8 mouse cellular contexts compared by ENCODE assay signal in genomic region chr3:132949380-132949790, GRCm38 (mm10). TPM values are rescaled to one million over a fixed set of nuclear protein-coding genes. Genes with fewer than 3 reads are reported as not detected.
DNase-seq lines count a peak whose midpoint lies in the region; ATAC-seq lines count a peak whose summit lies in the region.

No protein-coding gene starts in this region.

- H3K36me3 ChIP-seq in heart, embryonic 15.5 days, result no peaks in the 10 kb centered on the region

- no peaks in the 10 kb centered on the region for H3K9me3 ChIP-seq in heart, embryonic 15.5 days (replicated peaks)

- H3K27ac ChIP-seq in heart, embryonic 15.5 days, result no peak overlapping the region

- peak overlapping the region; percentile 92 for H3K4me2 ChIP-seq in heart, embryonic 15.5 days

- WGBS in heart, embryonic 15.5 days, result 1% methylated on average over 26 of the region's 26 CpGs

- ATAC-seq in heart, embryonic 15.5 days (replicated peaks; ENCODE audit: insufficient number of reproducible peaks, insufficient read depth, low FRiP score, low read depth), result peak; percentile 47
- peak; percentile 33; the same call in 1 of the 2 replicates for ATAC-seq in megakaryocyte, adult 5-6 weeks (ENCODE audit: poor library complexity, severe bottlenecking)

- peaks cover 20% of the 10 kb centered on the region for H3K4me1 ChIP-seq in heart, embryonic 15.5 days (replicated peaks)

- peak; percentile 13 for DNase-seq in ovary, postnatal 14 days (ENCODE audit: low spot score)
- DNase-seq in ovary, adult 18-20 months (ENCODE audit: low spot score), result no peak
- peak; percentile 45 for DNase-seq in embryo, embryonic 10 days (ENCODE audit: low spot score)
- DNase-seq in kidney, postnatal 10 days, result peak; percentile 63
- DNase-seq in testis, postnatal 10 days (ENCODE audit: low spot score), result peak; percentile 50
- no peak for DNase-seq in MN1 (ENCODE audit: low spot score)

- H3K27me3 ChIP-seq in heart, embryonic 15.5 days, result peaks cover 6% of the 10 kb centered on the region; the same call in 1 of the 2 replicates

- H3K9ac ChIP-seq in heart, embryonic 15.5 days, result peak overlapping the region; percentile 57

- peak overlapping the region; percentile 58 for H3K4me3 ChIP-seq in heart, embryonic 15.5 days

RNA-seq across cellular contexts. Expression of gene Npnt, which starts 0.7 kb away (rescaled TPM):
- 11.4 and 21.9 TPM in 2 replicates for polyA plus RNA-seq in heart, embryonic 15.5 days (2015; fragmentation: Nextera tagmentation; extraction: Ambion mirVana)
- total RNA-seq in megakaryocyte, adult 5-6 weeks (2015), result not detected in 2 replicates
- not detected in 2 replicates for total RNA-seq in megakaryocyte, adult 5-6 weeks (2017)

Comparison
In these comparisons a context has a peak if more than half of its experiments do, and no peak if none do; other contexts are left out.
1. DNase-seq: peak in ovary, postnatal 14 days (single experiment), embryo, embryonic 10 days (single experiment), kidney, postnatal 10 days (single experiment) and testis, postnatal 10 days (single experiment); none in ovary, adult 18-20 months (single experiment) and MN1 (single experiment).